Mouse (Mus musculus): ENCODE data around the gene Ppp1r12b.

DNA sequence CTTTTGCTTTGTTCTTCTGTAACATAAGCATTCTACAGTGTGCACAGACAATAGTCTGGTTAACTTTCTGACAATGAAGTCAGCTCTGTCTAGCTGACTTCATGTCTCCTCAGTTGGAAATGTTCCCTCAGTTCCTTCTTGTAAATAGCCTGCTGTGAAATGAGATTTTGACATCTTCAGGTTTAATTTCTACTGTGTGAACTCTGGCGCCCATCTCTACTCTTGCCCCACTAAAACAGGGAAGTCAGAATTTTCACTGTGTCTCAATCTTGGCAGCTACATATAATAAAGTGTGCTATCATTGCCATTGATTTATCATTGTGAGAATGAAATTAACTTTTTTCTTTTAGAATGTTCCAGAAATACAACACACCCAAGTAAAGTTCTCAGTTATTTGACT, 170.8 kb downstream of the Ppp1r12b start:
- TF ChIP-seq CTCF (IDR thresholded peaks at IDR 0.05; ENCODE audit: borderline replicate concordance, control insufficient read depth, extremely low read depth, insufficient read depth, low read length, poor library complexity) (no peak), POLR2A (IDR thresholded peaks at IDR 0.05; ENCODE audit: control insufficient read depth, extremely low read depth, insufficient read depth, low read length, poor library complexity) (no peak)
